Mouse (Mus musculus) C2C12 (cell line): ENCODE measurements around the gene Pla1a.

ENCODE experiments used
- CEBPB ChIP-seq: IDR thresholded peaks from one replicate; pipeline ENCODE4 v1.6.1; 2011; ENCODE audit warnings: low read depth, mild to moderate bottlenecking, control low read depth, moderate library complexity
- CTCF ChIP-seq: IDR thresholded peaks from one replicate; pipeline ENCODE4 v1.5.1; 2011; ENCODE audit not compliant: control insufficient read depth, insufficient read depth, insufficient read length
- MAX ChIP-seq: IDR thresholded peaks from one replicate; pipeline ENCODE4 v1.6.1; 2011; ENCODE audit warnings: mild to moderate bottlenecking, control low read depth
- MYOD1 ChIP-seq: IDR thresholded peaks from one replicate; pipeline ENCODE4 v1.6.1; 2011; ENCODE audit warnings: low read depth; ENCODE audit not compliant: control insufficient read depth, insufficient read length
- USF1 ChIP-seq: IDR thresholded peaks from one replicate; pipeline ENCODE4 v1.6.1; 2011; ENCODE audit warnings: low read depth, mild to moderate bottlenecking, control low read depth, moderate library complexity

GRCm38 (mm10) chr16:38349881-38350280 is 83.1 kb downstream of the Pla1a start:
- TF ChIP-seq CTCF (no peak), USF1 (no peak), MAX (no peak), MYOD1 (no peak), CEBPB (no peak)
